Mouse (Mus musculus) spleen, postnatal 14 days (tissue): ENCODE measurements around the gene Gadl1.

Experiments
- DNase-seq, 2 experiments: peaks; one replicate each; pipeline ENCODE4 v3.0.0; 2021 to 2022; ENCODE audit warnings: low spot score in 2 of 2

Gadl1 gene

GRCm38 (mm10) chr9:115937915-115938314 lies 28.7 kb downstream of the Gadl1 start:
- DNase-seq, result no peak

GRCm38 (mm10) chr9:115939420-115939819 lies 30.2 kb downstream of the Gadl1 start:
- no peak for DNase-seq

- DNase-seq, result no peak
Measured at GRCm38 (mm10) chr9:115941171-115941570, 31.9 kb downstream of the Gadl1 start.

GRCm38 (mm10) chr9:115942486-115942885 lies 33.2 kb downstream of the Gadl1 start:
- no peak for DNase-seq

GRCm38 (mm10) chr9:115942989-115943388 lies 33.7 kb downstream of the Gadl1 start:
- DNase-seq, result no peak

- no peak for DNase-seq
Measured at GRCm38 (mm10) chr9:115943577-115944320, 34.5 kb downstream of the Gadl1 start.

- DNase-seq, result no peak
Measured at GRCm38 (mm10) chr9:115965056-115965455, 55.8 kb downstream of the Gadl1 start.

GRCm38 (mm10) chr9:115966116-115966515 lies 56.9 kb downstream of the Gadl1 start:
- no peak for DNase-seq

GRCm38 (mm10) chr9:115966746-115967145 lies 57.5 kb downstream of the Gadl1 start:
- no peak for DNase-seq

GRCm38 (mm10) chr9:115967638-115968037 lies 58.4 kb downstream of the Gadl1 start:
- DNase-seq, result no peak

GRCm38 (mm10) chr9:115976901-115977300 lies 67.6 kb downstream of the Gadl1 start:
- DNase-seq, result no peak

GRCm38 (mm10) chr9:115977598-115978240 lies 68.5 kb downstream of the Gadl1 start:
- DNase-seq, result no peak

- no peak for DNase-seq
Measured at GRCm38 (mm10) chr9:115978478-115978877, 69.2 kb downstream of the Gadl1 start.

GRCm38 (mm10) chr9:115990661-115991060 lies 81.4 kb downstream of the Gadl1 start:
- DNase-seq, result no peak

- no peak for DNase-seq
Measured at GRCm38 (mm10) chr9:115994772-115995171, 85.5 kb downstream of the Gadl1 start.

- DNase-seq, result no peak
Measured at GRCm38 (mm10) chr9:115995856-115996560, 86.8 kb downstream of the Gadl1 start.

- DNase-seq, result no peak
Measured at GRCm38 (mm10) chr9:115998383-115998782, 89.1 kb downstream of the Gadl1 start.

- DNase-seq, result no peak
Measured at GRCm38 (mm10) chr9:115999361-115999990, 90.2 kb downstream of the Gadl1 start.

- no peak for DNase-seq
Measured at GRCm38 (mm10) chr9:116013911-116014310, 104.7 kb downstream of the Gadl1 start.

GRCm38 (mm10) chr9:116016221-116016620 lies 107.0 kb downstream of the Gadl1 start:
- DNase-seq, result no peak

GRCm38 (mm10) chr9:116017091-116017490 lies 107.8 kb downstream of the Gadl1 start:
- DNase-seq, result no peak

- DNase-seq, result no peak
Measured at GRCm38 (mm10) chr9:116018586-116018985, 109.3 kb downstream of the Gadl1 start.
